24 mouse cellular contexts compared by ENCODE assay signal in the genomic region with DNA sequence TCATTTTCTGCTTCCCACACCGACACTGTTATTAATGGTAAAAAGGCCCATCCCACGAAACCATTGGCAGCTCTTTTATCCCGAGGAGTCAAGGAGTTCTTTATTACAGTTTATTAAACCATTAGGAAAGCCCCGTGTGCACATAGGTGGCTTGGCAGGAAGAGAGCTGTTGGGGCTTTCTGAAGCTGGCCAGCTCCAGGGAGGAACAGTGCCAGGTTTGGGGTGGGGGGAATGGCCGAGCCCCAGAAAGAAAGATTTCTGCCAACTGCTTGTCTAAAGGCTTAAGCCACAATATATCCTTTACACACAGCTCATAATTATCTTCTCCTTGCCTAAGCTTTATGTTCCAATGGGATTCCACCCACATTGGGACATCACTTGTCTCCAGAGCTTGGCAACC.
A peak's percentile ranks its signal among the peaks of the same experiment; 100 is the strongest.
DNase-seq lines count a peak whose midpoint lies in the region; ATAC-seq and TF ChIP-seq lines count a peak whose summit lies in the region.
"Had no signal": no experiment of that assay in that cellular context is flagged by ENCODE, and none has a peak within 500 bp of the region (broad histone marks: within the 10 kb centered on the region; RNA-seq: fewer than 3 reads in every experiment).

No protein-coding gene starts in this region.

- peak; percentile 83 to 89 for DNase-seq in cerebellum, postnatal 10 days
- no peak for DNase-seq in cerebellum, adult 9-10 months
- DNase-seq in forebrain, postnatal 0 days: no peak
- DNase-seq in left cerebral cortex, postnatal 4 days: peak; percentile 63
- no peak for DNase-seq in left cerebral cortex, adult 2 months (ENCODE audit: extremely low spot score in 1 of 2, low spot score in 2 of 2)
- peak; percentile 29 to 46 for DNase-seq in right cerebral cortex, postnatal 10 days (ENCODE audit: low spot score in 2 of 2)
- no peak for DNase-seq in right cerebral cortex, adult 18-20 months
- DNase-seq: adrenal gland, adult 8-10 months; gastrocnemius, adult 2 months; heart, postnatal 36 days; kidney, adult 2 months; lung, adult 18-20 months; right cerebral cortex, postnatal 14 days; spleen, adult 18-20 months had no signal

- intact Hi-C loops in left cerebral cortex, postnatal 4 days (cut with DNase I): no loop called here
- intact Hi-C loops in left cerebral cortex, adult 2 months (cut with DNase I): no loop called here

- H3K4me3 ChIP-seq in forebrain, postnatal 0 days (ENCODE audit: low read depth, low read length): no peak overlapping the region
- H3K4me3 ChIP-seq in forebrain, embryonic 12.5 days (replicated peaks): no peak overlapping the region
- H3K4me3 ChIP-seq in left cerebral cortex, adult 2 months: no peak overlapping the region
- H3K4me3 ChIP-seq: embryonic facial prominence, embryonic 12.5 days; erythroblast, embryonic 14.5 days; gastrocnemius, adult 2 months; heart, embryonic 15.5 days; limb, embryonic 12.5 days; liver, embryonic 12.5 days; midbrain, embryonic 12.5 days; neural tube, embryonic 12.5 days had no signal

- H3K4me2 ChIP-seq in forebrain, postnatal 0 days (ENCODE audit: low read depth): no peak overlapping the region
- H3K4me2 ChIP-seq in forebrain, embryonic 12.5 days: no peak overlapping the region
- H3K4me2 ChIP-seq: embryonic facial prominence, embryonic 12.5 days; heart, embryonic 15.5 days; limb, embryonic 12.5 days; liver, embryonic 12.5 days; midbrain, embryonic 12.5 days; neural tube, embryonic 12.5 days had no signal

- no peaks in the 10 kb centered on the region for H3K4me1 ChIP-seq in forebrain, postnatal 0 days (ENCODE audit: insufficient read depth)
- no peaks in the 10 kb centered on the region; the same call in 1 of the 2 replicates for H3K4me1 ChIP-seq in forebrain, embryonic 12.5 days
- H3K4me1 ChIP-seq: embryonic facial prominence, embryonic 12.5 days; liver, embryonic 12.5 days; midbrain, embryonic 12.5 days had no signal

- WGBS in forebrain, postnatal 0 days: 41% methylated on average over 5 of the region's 5 CpGs
- WGBS in forebrain, embryonic 12.5 days: 81% methylated on average over 5 of the region's 5 CpGs

- no peaks in the 10 kb centered on the region for H3K9me3 ChIP-seq in forebrain, postnatal 0 days (ENCODE audit: low read length)
- no peaks in the 10 kb centered on the region for H3K9me3 ChIP-seq in forebrain, embryonic 12.5 days
- H3K9me3 ChIP-seq: embryonic facial prominence, embryonic 12.5 days; heart, embryonic 15.5 days; limb, embryonic 12.5 days; liver, embryonic 12.5 days; midbrain, embryonic 12.5 days; neural tube, embryonic 12.5 days had no signal

- no peaks in the 10 kb centered on the region for H3K27me3 ChIP-seq in forebrain, postnatal 0 days (ENCODE audit: insufficient read depth, low read length)
- H3K27me3 ChIP-seq in forebrain, embryonic 12.5 days: no peaks in the 10 kb centered on the region
- H3K27me3 ChIP-seq: embryonic facial prominence, embryonic 12.5 days; heart, embryonic 15.5 days; limb, embryonic 12.5 days; liver, embryonic 12.5 days; midbrain, embryonic 12.5 days; neural tube, embryonic 12.5 days had no signal

- H3K27ac ChIP-seq in forebrain, postnatal 0 days (ENCODE audit: low read depth, low read length): no peak overlapping the region
- no peak overlapping the region for H3K27ac ChIP-seq in forebrain, embryonic 12.5 days
- H3K27ac ChIP-seq in left cerebral cortex, adult 2 months: no peak overlapping the region
- H3K27ac ChIP-seq: embryonic facial prominence, embryonic 12.5 days; gastrocnemius, adult 2 months; heart, embryonic 15.5 days; kidney, postnatal 0 days; limb, embryonic 12.5 days; liver, embryonic 12.5 days; midbrain, embryonic 12.5 days; neural tube, embryonic 12.5 days had no signal

- ATAC-seq in forebrain, postnatal 0 days: 0 out of 2 replicates have a peak, but pooled peaks have one; percentile 29
- no peak for ATAC-seq in forebrain, embryonic 12.5 days (ENCODE audit: low FRiP score)
- ATAC-seq: activated CD4-positive, CD25-positive, alpha-beta regulatory T cell, adult 4 months; liver, embryonic 12.5 days had no signal

- H3K36me3 ChIP-seq in forebrain, postnatal 0 days (ENCODE audit: insufficient read depth): no peaks in the 10 kb centered on the region
- no peaks in the 10 kb centered on the region for H3K36me3 ChIP-seq in forebrain, embryonic 12.5 days (replicated peaks)
- H3K36me3 ChIP-seq: embryonic facial prominence, embryonic 12.5 days; heart, embryonic 15.5 days; limb, embryonic 12.5 days; liver, embryonic 12.5 days; midbrain, embryonic 12.5 days; neural tube, embryonic 12.5 days had no signal

- no peak for TF ChIP-seq CTCF in forebrain, postnatal 0 days (IDR thresholded peaks at IDR 0.05; ENCODE audit: low read depth)
- no peak for TF ChIP-seq CTCF in left cerebral cortex, adult 2 months (IDR thresholded peaks at IDR 0.05)

- no peak overlapping the region for H3K9ac ChIP-seq in forebrain, postnatal 0 days
- no peak overlapping the region for H3K9ac ChIP-seq in forebrain, embryonic 12.5 days
- H3K9ac ChIP-seq: embryonic facial prominence, embryonic 12.5 days; heart, embryonic 15.5 days; limb, embryonic 12.5 days; liver, embryonic 12.5 days; midbrain, embryonic 12.5 days; neural tube, embryonic 12.5 days had no signal

Comparison
In these comparisons a context has a peak if more than half of its experiments do, and no peak if none do; other contexts are left out.
1. DNase-seq: peak in cerebellum, postnatal 10 days (2 of 2), left cerebral cortex, postnatal 4 days (single experiment) and right cerebral cortex, postnatal 10 days (2 of 2); none in cerebellum, adult 9-10 months (single experiment), forebrain, postnatal 0 days (single experiment), left cerebral cortex, adult 2 months (0 of 2) and right cerebral cortex, adult 18-20 months (single experiment).